Mouse (Mus musculus) MEL (cell line): ENCODE measurements around the gene Asic3. TPM values are rescaled to one million over a fixed set of nuclear protein-coding genes. Genes with fewer than 3 reads are reported as not detected.

Experiments
- DNase-seq: peaks from one replicate; pipeline ENCODE4 v3.0.0; 2011; ENCODE audit warnings: low read depth, low spot score
- H3K27ac ChIP-seq: 2 replicates; pipeline ENCODE4 v1.5.1; 2012; ENCODE audit warnings: low read depth, mild to moderate bottlenecking, control low read depth, low read length, moderate library complexity; ENCODE audit not compliant: control insufficient read depth
- H3K27me3 ChIP-seq, 2 experiments: fragments of 150-350 bp in 1 of 2; sonication (generic) in 1 of 2; 2 replicates each; pipeline ENCODE4 v1.6.1; 2012; ENCODE audit warnings: low read length in 2 of 2, mild to moderate bottlenecking in 2 of 2, improper control_type of control experiment in 1 of 2, moderate library complexity in 1 of 2; ENCODE audit not compliant: insufficient read depth in 2 of 2, control insufficient read depth in 1 of 2
- H3K36me3 ChIP-seq, 2 experiments: 2 replicates each; pipeline ENCODE4 v1.6.1; 2012 to 2014; ENCODE audit warnings: low read length in 2 of 2, improper control_type of control experiment in 1 of 2, inconsistent platforms in 1 of 2, mild to moderate bottlenecking in 1 of 2; ENCODE audit not compliant: insufficient read depth in 2 of 2, control insufficient read depth in 1 of 2
- H3K4me1 ChIP-seq, 2 experiments: fragments of 150-350 bp in 1 of 2; sonication (generic) in 1 of 2; 2 replicates each; pipeline ENCODE4 v1.6.1; 2012; ENCODE audit warnings: low read length in 2 of 2, improper control_type of control experiment in 1 of 2, mild to moderate bottlenecking in 1 of 2; ENCODE audit not compliant: insufficient read depth in 2 of 2, control insufficient read depth in 1 of 2
- H3K4me3 ChIP-seq, 2 experiments: fragments of 150-350 bp in 1 of 2; sonication (generic) in 1 of 2; 2 replicates each; pipeline ENCODE4 v1.5.1; 2012; ENCODE audit warnings: low read depth in 2 of 2, low read length in 2 of 2, mild to moderate bottlenecking in 2 of 2, moderate library complexity in 2 of 2, control low read depth in 1 of 2, improper control_type of control experiment in 1 of 2; ENCODE audit not compliant: control insufficient read depth in 1 of 2, insufficient read depth in 1 of 2
- H3K79me2 ChIP-seq: 2 replicates; pipeline ENCODE4 v1.6.1; 2012; ENCODE audit warnings: mild to moderate bottlenecking, low read length, moderate library complexity; ENCODE audit not compliant: control insufficient read depth, poor library complexity, insufficient read depth
- H3K9ac ChIP-seq: 2 replicates; pipeline ENCODE4 v1.6.1; 2012; ENCODE audit warnings: low read depth, mild to moderate bottlenecking, control low read depth, low read length, moderate library complexity; ENCODE audit not compliant: control insufficient read depth, poor library complexity, severe bottlenecking
- H3K9me3 ChIP-seq: fragments of 150-350 bp; sonication (generic); replicated peaks from 2 replicates; pipeline ENCODE4 v1.6.1; 2012; ENCODE audit warnings: mild to moderate bottlenecking, low read length, improper control_type of control experiment, moderate library complexity; ENCODE audit not compliant: insufficient read depth
- BHLHE40 ChIP-seq: IDR thresholded peaks from 2 replicates; pipeline ENCODE4 v1.6.1; 2012; ENCODE audit warnings: low read depth, mild to moderate bottlenecking, inconsistent platforms, low read length, improper control_type of control experiment, borderline replicate concordance
- CHD1 ChIP-seq: IDR thresholded peaks from 2 replicates; pipeline ENCODE4 v1.6.1; 2012; ENCODE audit warnings: low read depth, mild to moderate bottlenecking, inconsistent platforms, low read length, improper control_type of control experiment
- CTCF ChIP-seq, 3 experiments: IDR thresholded peaks in 2 of 3; conservative IDR thresholded peaks in 1 of 3; 2 replicates each; pipeline ENCODE4 v1.5.1; 2011 to 2012; ENCODE audit warnings: low read length in 3 of 3, low read depth in 2 of 3, mild to moderate bottlenecking in 2 of 3, improper control_type of control experiment in 1 of 3, inconsistent platforms in 1 of 3, mixed read lengths in 1 of 3, moderate library complexity in 1 of 3; ENCODE audit not compliant: control insufficient read depth in 1 of 3, insufficient read depth in 1 of 3, poor library complexity in 1 of 3, severe bottlenecking in 1 of 3
- ELF1 ChIP-seq: IDR thresholded peaks from 2 replicates; pipeline ENCODE4 v1.6.1; 2014; ENCODE audit warnings: low read depth, mild to moderate bottlenecking, inconsistent platforms, low read length, improper control_type of control experiment, moderate library complexity
- EP300 ChIP-seq, 2 experiments: IDR thresholded peaks; 2 replicates each; pipeline ENCODE4 v1.6.1; 2011; ENCODE audit warnings: improper control_type of control experiment in 2 of 2, low read length in 2 of 2, low read depth in 1 of 2, mild to moderate bottlenecking in 1 of 2
- GABPA ChIP-seq: IDR thresholded peaks from 2 replicates; pipeline ENCODE4 v1.6.1; 2012; ENCODE audit warnings: low read depth, mild to moderate bottlenecking, inconsistent platforms, low read length, improper control_type of control experiment, moderate library complexity
- GATA1 ChIP-seq: IDR thresholded peaks from 2 replicates; pipeline ENCODE4 v1.6.1; 2011; ENCODE audit warnings: low read depth, low read length, improper control_type of control experiment
- MEF2A ChIP-seq: IDR thresholded peaks from 2 replicates; pipeline ENCODE4 v1.6.1; 2014; ENCODE audit warnings: low read depth, mild to moderate bottlenecking, inconsistent platforms, low read length, improper control_type of control experiment; ENCODE audit not compliant: poor library complexity, insufficient replicate concordance, severe bottlenecking; ENCODE audit errors: extremely low read depth
- POLR2A ChIP-seq, 2 experiments: IDR thresholded peaks; 2 replicates each; pipeline ENCODE4 v1.6.1; 2011 to 2012; ENCODE audit warnings: low read length in 2 of 2, mild to moderate bottlenecking in 2 of 2, control low read depth in 1 of 2, improper control_type of control experiment in 1 of 2, low read depth in 1 of 2, moderate library complexity in 1 of 2; ENCODE audit not compliant: control insufficient read depth in 1 of 2, insufficient read depth in 1 of 2, poor library complexity in 1 of 2
- RAD21 ChIP-seq: IDR thresholded peaks from 2 replicates; pipeline ENCODE4 v1.6.1; 2011; ENCODE audit warnings: mild to moderate bottlenecking, low read depth, low read length, improper control_type of control experiment
- SIN3A ChIP-seq: IDR thresholded peaks from 2 replicates; pipeline ENCODE4 v1.6.1; 2012; ENCODE audit warnings: low read length, improper control_type of control experiment, inconsistent platforms
- TAL1 ChIP-seq: IDR thresholded peaks from 2 replicates; pipeline ENCODE4 v1.6.1; 2012; ENCODE audit warnings: mild to moderate bottlenecking, inconsistent platforms, low read length, moderate library complexity, mixed read lengths
- TBP ChIP-seq: IDR thresholded peaks from 2 replicates; pipeline ENCODE4 v1.8.0; 2011; ENCODE audit warnings: low read depth, low read length, improper control_type of control experiment
- TCF12 ChIP-seq: IDR thresholded peaks from 2 replicates; pipeline ENCODE4 v1.6.1; 2014; ENCODE audit warnings: low read depth, mild to moderate bottlenecking, inconsistent platforms, low read length, improper control_type of control experiment, moderate library complexity
- USF1 ChIP-seq: IDR thresholded peaks from 2 replicates; pipeline ENCODE4 v1.6.1; 2014; ENCODE audit warnings: low read depth, mild to moderate bottlenecking, inconsistent platforms, low read length, improper control_type of control experiment, moderate library complexity
- USF2 ChIP-seq, 2 experiments: IDR thresholded peaks; 2 replicates each; pipeline ENCODE4 v1.6.1; 2011 to 2012; ENCODE audit warnings: improper control_type of control experiment in 2 of 2, low read length in 2 of 2, borderline replicate concordance in 1 of 2, inconsistent platforms in 1 of 2, low read depth in 1 of 2, mild to moderate bottlenecking in 1 of 2; ENCODE audit not compliant: insufficient read depth in 1 of 2
- ZKSCAN1 ChIP-seq: IDR thresholded peaks from 2 replicates; pipeline ENCODE4 v1.6.1; 2012; ENCODE audit warnings: low read depth, mild to moderate bottlenecking, inconsistent platforms, low read length, improper control_type of control experiment, moderate library complexity
- ZMIZ1 ChIP-seq: IDR thresholded peaks from 2 replicates; pipeline ENCODE4 v1.6.1; 2012; ENCODE audit warnings: low read depth, mild to moderate bottlenecking, inconsistent platforms, low read length, improper control_type of control experiment, moderate library complexity
- polyA plus RNA-seq, 2 experiments: library from polyadenylated mRNA; stranded (reverse) in 1 of 2; unstranded in 1 of 2; fragments of >175 nt in 1 of 2; fragments of >200 nt in 1 of 2; gene quantifications; 2 replicates each; pipeline versions ENCODE4 v1.2.1 to v1.2.4; 2012; ENCODE audit warnings: low replicate concordance in 2 of 2, low read depth in 1 of 2; ENCODE audit not compliant: insufficient read length in 2 of 2, insufficient read depth in 1 of 2, missing spikeins in 1 of 2
- total RNA-seq: library from RNA; depleted of rRNA; stranded (reverse); fragments of 300-350 nt; gene quantifications from 2 replicates; pipeline ENCODE4 v1.2.3, GENCODE M21; 2012

Asic3 gene
- total and polyA plus RNA-seq, 3 experiments: 0.04 to 0.35 TPM; not detected in 1

DNA sequence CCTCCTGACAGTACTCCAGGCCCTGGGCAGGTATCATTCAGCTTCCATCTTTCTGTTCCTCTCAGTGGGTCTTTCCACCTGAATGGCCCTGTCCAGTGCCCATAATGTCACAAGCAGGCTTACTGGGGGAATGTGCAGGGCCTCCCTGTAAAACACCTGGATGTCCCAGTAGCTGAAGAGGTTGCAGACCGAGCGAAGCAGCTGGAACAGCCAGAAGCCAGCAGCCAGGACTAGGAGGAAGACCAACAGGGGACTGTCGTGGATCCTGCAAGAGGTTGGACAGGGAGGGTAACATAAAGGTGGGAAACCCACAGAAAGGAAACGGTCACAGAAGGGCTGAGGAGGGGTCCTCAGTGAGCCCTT lies 23.6 kb upstream of the Asic3 start:
- Histone ChIP-seq H3K36me3 (peaks cover 0 to 23% of the 10 kb centered on the region in 2 experiments; a peak in 2 of 4 replicates), H3K79me2 (peaks cover 30% of the 10 kb centered on the region), H3K9me3 (no peaks in the 10 kb centered on the region), H3K27ac (peak overlapping the region; percentile 41), H3K4me3 (peak overlapping the region; percentile 5 to 11; a peak in 2 of 4 replicates), H3K27me3 (no peaks in the 10 kb centered on the region), H3K4me1 (peaks cover 4 to 36% of the 10 kb centered on the region in 2 experiments), H3K9ac (peak overlapping the region; percentile 35)
- TF ChIP-seq SIN3A (no peak), GABPA (0 out of 2 replicates have a peak, but pooled peaks have one; percentile 21), ZMIZ1 (peak; percentile 18), CHD1 (peak; percentile 92; the same call in 1 of the 2 replicates)
- no peak for DNase-seq

GRCm38 (mm10) chr5:24391864-24392263 lies 21.3 kb upstream of the Asic3 start, which contains the start of gene Atg9b:
TSS of gene Atg9b (minus strand) at chr5:24392143.
- no peak within 1 kb of the TSS for H3K4me3 ChIP-seq
- no peak for TF ChIP-seq RAD21
- no peak for TF ChIP-seq BHLHE40
- TF ChIP-seq CTCF (IDR thresholded peaks at IDR 0.05 in 2 of 3, conservative IDR thresholded peaks at IDR 0.05 in 1 of 3; ENCODE audit: control insufficient read depth in 1 of 3, insufficient read depth in 1 of 3, low read depth in 2 of 3, low read length in 3 of 3, poor library complexity in 1 of 3, severe bottlenecking in 1 of 3): no peak
- no peak for TF ChIP-seq GABPA
- TF ChIP-seq POLR2A (IDR thresholded peaks at IDR 0.05; ENCODE audit: control insufficient read depth in 1 of 2, insufficient read depth in 1 of 2, low read depth in 1 of 2, low read length in 2 of 2, poor library complexity in 1 of 2): no peak
- TF ChIP-seq TAL1: no peak
- no peak for TF ChIP-seq ELF1
- TF ChIP-seq GATA1: no peak
- no peak for TF ChIP-seq MEF2A
- no peak for TF ChIP-seq USF2 (IDR thresholded peaks at IDR 0.05; ENCODE audit: borderline replicate concordance in 1 of 2, insufficient read depth in 1 of 2, low read depth in 1 of 2, low read length in 2 of 2)
- no peak for TF ChIP-seq EP300 (IDR thresholded peaks at IDR 0.05; ENCODE audit: low read depth in 1 of 2, low read length in 2 of 2)
- no peak for TF ChIP-seq TCF12
- TF ChIP-seq TBP: no peak
- TF ChIP-seq CHD1: no peak
- TF ChIP-seq ZKSCAN1: no peak
- no peak for TF ChIP-seq USF1
- peaks cover 21% of the 10 kb centered on the region for H3K79me2 ChIP-seq
- H3K36me3 ChIP-seq: peaks cover 0 to 14% of the 10 kb centered on the region in 2 experiments; a peak in 2 of 4 replicates
- peaks cover 10 to 19% of the 10 kb centered on the region in 2 experiments for H3K4me1 ChIP-seq
- H3K9me3 ChIP-seq: no peaks in the 10 kb centered on the region
- H3K9ac ChIP-seq: peak within 1 kb of the TSS; percentile 56
- DNase-seq: no peak
- H3K27me3 ChIP-seq: no peaks in the 10 kb centered on the region
- peak within 1 kb of the TSS; percentile 90 for H3K27ac ChIP-seq
